Mouse (Mus musculus) E14TG2a.4 (cell line): ENCODE results near the gene Spa17.

ENCODE experiments used
- CTCF ChIP-seq: conservative IDR thresholded peaks from 2 replicates; pipeline ENCODE4 v1.5.1; 2014; ENCODE audit warnings: low read length
- POU5F1 ChIP-seq: IDR thresholded peaks from 2 replicates; pipeline ENCODE4 v1.6.1; 2014; ENCODE audit warnings: low read length, borderline replicate concordance

DNA sequence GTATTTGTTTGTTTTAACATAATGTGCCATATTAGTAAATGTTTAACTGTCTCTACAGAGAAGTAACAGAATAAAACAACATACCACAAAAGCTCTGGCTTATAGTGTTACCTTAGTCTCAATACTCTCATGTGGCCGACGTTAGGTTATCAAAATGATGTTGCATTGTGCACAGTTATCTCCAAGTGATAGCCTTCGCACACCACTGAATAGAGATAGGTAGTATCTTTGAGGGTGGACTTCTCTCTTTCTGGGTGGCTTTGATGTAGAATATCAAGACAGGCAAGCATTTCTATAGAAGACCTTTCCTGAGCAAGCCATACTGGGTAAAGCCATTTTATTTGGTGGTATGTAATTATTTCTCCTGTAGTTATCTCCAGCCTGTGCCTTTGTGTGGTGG is 8.4 kb downstream of the Spa17 start:
- TF ChIP-seq CTCF (no peak), POU5F1 (no peak)
